Mouse (Mus musculus) inflammation-experienced regulatory T-cells, adult 6 months (primary cell): ENCODE results near the gene Sgca. TPM values are rescaled to one million over a fixed set of nuclear protein-coding genes. Genes with fewer than 3 reads are reported as not detected.

Experiments
- polyA plus RNA-seq, 3 experiments: library from polyadenylated mRNA; unstranded; fragments of 100-300 nt; shearing (Covaris generic); gene quantifications; one replicate each; pipeline ENCODE4 v1.2.1; 2017

Gene Sgca
- polyA plus RNA-seq, 3 experiments from 2014 or later: not detected

Other genes starting within 250 kb of the Sgca start
- gene Cdc34b, start 234.5 kb downstream of the Sgca start, polyA plus RNA-seq: under 1 TPM in 1 of 3 experiments, not detected in 2; 0.42 TPM
- not detected for gene Tmem92, start 193.6 kb downstream of the Sgca start, polyA plus RNA-seq
- gene Col1a1, start 40.1 kb downstream of the Sgca start, polyA plus RNA-seq: under 1 TPM; 0.13 to 0.62 (median 0.15) TPM
- gene Hils1, start 8.7 kb downstream of the Sgca start, polyA plus RNA-seq: not detected
- gene Ppp1r9b, start 14.7 kb upstream of the Sgca start, polyA plus RNA-seq: 10 to 100 TPM; 19.1 to 24.8 (median 24.8) TPM
- under 1 TPM; 0.18 to 0.61 (median 0.46) TPM for gene Samd14, start 33.6 kb upstream of the Sgca start, polyA plus RNA-seq
- gene Pdk2, start 65.0 kb upstream of the Sgca start, polyA plus RNA-seq: 1 to 10 TPM; 2.4 to 9.2 (median 8.2) TPM
- gene Itga3, start 100.5 kb upstream of the Sgca start, polyA plus RNA-seq: 1 to 10 TPM in 2 of 3 experiments, under 1 TPM in 1; 0.93 to 2.2 (median 1.0) TPM
- gene Dlx3, start 143.8 kb upstream of the Sgca start, polyA plus RNA-seq: not detected
- gene Dlx4, start 169.9 kb upstream of the Sgca start, polyA plus RNA-seq: not detected